Mouse (Mus musculus): ENCODE results near the gene Hmgn3.

DNA sequence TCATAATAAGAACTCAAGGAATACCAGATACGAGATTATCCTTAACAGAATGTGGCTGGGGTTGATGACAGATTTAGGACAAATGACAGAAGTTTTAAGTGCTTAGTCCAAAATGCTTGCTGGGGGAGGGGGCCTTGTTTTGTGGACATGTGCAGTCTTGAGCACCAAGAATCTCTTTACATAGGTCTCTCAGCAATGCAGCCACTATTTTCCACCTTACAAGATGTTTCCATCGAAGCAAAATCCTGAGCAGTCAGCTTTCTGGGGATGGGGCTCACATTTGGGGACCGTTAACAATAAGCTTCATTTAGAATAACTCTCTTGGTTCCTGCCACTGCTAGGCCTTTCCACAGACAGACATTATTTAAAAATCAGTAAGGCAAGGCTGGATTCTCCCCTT is 37.7 kb downstream of the Hmgn3 start:
- TF ChIP-seq CTCF (IDR thresholded peaks at IDR 0.05; ENCODE audit: extremely low read depth, insufficient read length, insufficient replicate concordance, low read depth, low read length) (no peak), POLR2A (IDR thresholded peaks at IDR 0.05; ENCODE audit: low read depth, low read length) (no peak)
